Mouse (Mus musculus) cortical plate, adult 2 months (tissue): ENCODE measurements around the gene Crim1.

Experiments used
- CTCF ChIP-seq: fragments of 200-500 bp; IDR thresholded peaks from 2 replicates; pipeline ENCODE4 v1.5.1; 2011; ENCODE audit warnings: mild to moderate bottlenecking, control low read depth, low read length; ENCODE audit not compliant: insufficient read depth; ENCODE audit errors: extremely low read depth
- POLR2A ChIP-seq: fragments of 200-500 bp; IDR thresholded peaks from 2 replicates; pipeline ENCODE4 v1.6.1; 2011; ENCODE audit warnings: mild to moderate bottlenecking, low read length, control low read depth; ENCODE audit not compliant: insufficient read depth; ENCODE audit errors: extremely low read depth

- TF ChIP-seq POLR2A (no peak), CTCF (no peak)
Observed at GRCm38 (mm10) chr17:78335250-78335649, 135.2 kb downstream of the Crim1 start.
